Mouse (Mus musculus): ENCODE data around the gene Lzts3. TPM values are rescaled to one million over a fixed set of nuclear protein-coding genes. Genes with fewer than 3 reads are reported as not detected.
"Not testable (repeated sequence)": the region's sequence is repeated elsewhere in the genome, so short reads cannot be mapped to it uniquely, and the experiment has no call there.

Lzts3 gene
- total and polyA plus RNA-seq, 3 experiments: 1.9 to 4.5 TPM; not detected in 1

DNA sequence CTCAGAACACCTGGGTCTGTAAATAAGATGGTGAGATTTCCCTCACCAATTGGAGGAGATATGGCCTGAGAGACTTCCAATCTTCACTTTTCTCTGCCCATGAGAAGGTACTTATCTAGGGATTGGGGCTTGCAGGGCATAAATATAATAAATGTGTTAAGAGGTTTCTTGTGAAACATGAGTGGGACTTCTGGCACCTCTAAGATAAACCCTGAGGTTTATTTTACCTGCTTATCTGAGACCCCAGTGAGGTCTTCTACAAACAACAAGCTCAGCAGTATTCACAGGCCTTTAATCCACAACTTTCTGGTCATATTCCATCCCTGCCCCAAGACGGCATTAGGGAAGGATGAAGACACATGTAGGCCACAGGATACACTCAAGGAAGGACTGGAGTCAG lies 11.2 kb upstream of the Lzts3 start:
- H3K36me3 ChIP-seq (ENCODE audit: control insufficient read depth in 1 of 2, insufficient read depth in 2 of 2, low read length in 2 of 2): peaks cover 2 to 13% of the 10 kb centered on the region in 2 experiments; a peak in 3 of 4 replicates
- H3K9me3 ChIP-seq (replicated peaks; ENCODE audit: insufficient read depth, low read length): no peaks in the 10 kb centered on the region
- TF ChIP-seq GATA1 (IDR thresholded peaks at IDR 0.05; ENCODE audit: low read depth, low read length): peak; percentile 70
- TF ChIP-seq BHLHE40 (IDR thresholded peaks at IDR 0.05; ENCODE audit: borderline replicate concordance, low read depth, low read length): no peak; the same call in 1 of the 2 replicates
- TF ChIP-seq MAZ (IDR thresholded peaks at IDR 0.05; ENCODE audit: low read depth, low read length): no peak
- peak; percentile 73; the same call in 1 of the 2 replicates for TF ChIP-seq ETS1 (IDR thresholded peaks at IDR 0.05; ENCODE audit: low read depth, low read length)
- TF ChIP-seq CHD2 (IDR thresholded peaks at IDR 0.05; ENCODE audit: low read length): no peak
- peak; percentile 82 for TF ChIP-seq TCF12 (IDR thresholded peaks at IDR 0.05; ENCODE audit: low read depth, low read length)
- peak; percentile 83 for TF ChIP-seq RCOR1 (IDR thresholded peaks at IDR 0.05; ENCODE audit: low read depth, low read length)
- TF ChIP-seq EP300 (IDR thresholded peaks at IDR 0.05; ENCODE audit: low read depth in 1 of 2, low read length in 2 of 2): peak; percentile 36 to 82
- TF ChIP-seq TAL1 (IDR thresholded peaks at IDR 0.05; ENCODE audit: low read length): peak; percentile 89
- no peak for TF ChIP-seq NELFE (IDR thresholded peaks at IDR 0.05; ENCODE audit: low read depth, low read length)
- TF ChIP-seq MAFK (IDR thresholded peaks at IDR 0.05; ENCODE audit: borderline replicate concordance, low read depth, low read length): peak; percentile 90
- H3K27me3 ChIP-seq (ENCODE audit: control insufficient read depth in 1 of 2, insufficient read depth in 2 of 2, low read length in 2 of 2): no peaks in the 10 kb centered on the region
- peak; percentile 35 for DNase-seq (ENCODE audit: low read depth, low spot score)
- H3K4me1 ChIP-seq (ENCODE audit: control insufficient read depth in 1 of 2, insufficient read depth in 2 of 2, low read length in 2 of 2): peaks cover 11 to 19% of the 10 kb centered on the region in 2 experiments
- no peak overlapping the region for H3K9ac ChIP-seq (ENCODE audit: control insufficient read depth, low read depth, low read length, poor library complexity, severe bottlenecking)
- no peak overlapping the region for H3K27ac ChIP-seq (ENCODE audit: control insufficient read depth, low read depth, low read length)
- H3K79me2 ChIP-seq (ENCODE audit: control insufficient read depth, insufficient read depth, low read length, poor library complexity): no peaks in the 10 kb centered on the region
- H3K4me3 ChIP-seq (ENCODE audit: control insufficient read depth in 1 of 2, insufficient read depth in 1 of 2, low read depth in 2 of 2, low read length in 2 of 2): no peak overlapping the region

DNA sequence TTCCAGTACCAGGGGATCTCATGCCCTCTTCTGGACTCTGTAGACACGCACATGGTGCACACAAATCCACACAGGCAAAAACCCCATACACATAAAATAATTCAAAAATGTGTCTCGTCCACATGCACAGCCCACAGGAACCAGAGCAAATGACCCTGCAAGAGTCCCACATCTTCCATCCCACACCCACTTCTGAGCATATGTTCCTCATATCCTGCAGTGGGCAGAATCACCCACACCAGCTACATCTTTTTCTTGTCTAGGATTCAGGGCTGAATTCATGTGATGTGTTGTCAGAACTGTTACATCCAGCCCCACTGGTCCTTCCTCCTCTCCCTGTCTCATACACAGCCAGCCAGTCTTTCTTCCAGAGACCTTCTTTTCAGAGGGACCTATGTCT lies 10.7 kb upstream of the Lzts3 start:
- TF ChIP-seq POLR2A (IDR thresholded peaks at IDR 0.05; ENCODE audit: control insufficient read depth in 1 of 2, insufficient read depth in 1 of 2, low read depth in 1 of 2, low read length in 2 of 2, poor library complexity in 1 of 2): no peak
- no peak for TF ChIP-seq HCFC1 (IDR thresholded peaks at IDR 0.05; ENCODE audit: low read depth, low read length)
- TF ChIP-seq TCF12 (IDR thresholded peaks at IDR 0.05; ENCODE audit: low read depth, low read length): no peak
- H3K27me3 ChIP-seq (ENCODE audit: control insufficient read depth in 1 of 2, insufficient read depth in 2 of 2, low read length in 2 of 2): no peaks in the 10 kb centered on the region
- no peak overlapping the region for H3K27ac ChIP-seq (ENCODE audit: control insufficient read depth, low read depth, low read length)
- no peak for DNase-seq (ENCODE audit: low read depth, low spot score)
- no peak overlapping the region for H3K9ac ChIP-seq (ENCODE audit: control insufficient read depth, low read depth, low read length, poor library complexity, severe bottlenecking)
- H3K4me1 ChIP-seq (ENCODE audit: control insufficient read depth in 1 of 2, insufficient read depth in 2 of 2, low read length in 2 of 2): peaks cover 11 to 19% of the 10 kb centered on the region in 2 experiments
- H3K4me3 ChIP-seq (ENCODE audit: control insufficient read depth in 1 of 2, insufficient read depth in 1 of 2, low read depth in 2 of 2, low read length in 2 of 2): no peak overlapping the region
- H3K36me3 ChIP-seq (ENCODE audit: control insufficient read depth in 1 of 2, insufficient read depth in 2 of 2, low read length in 2 of 2): peaks cover 2 to 13% of the 10 kb centered on the region in 2 experiments; a peak in 3 of 4 replicates
- H3K9me3 ChIP-seq (replicated peaks; ENCODE audit: insufficient read depth, low read length): no peaks in the 10 kb centered on the region
- H3K79me2 ChIP-seq (ENCODE audit: control insufficient read depth, insufficient read depth, low read length, poor library complexity): no peaks in the 10 kb centered on the region

DNA sequence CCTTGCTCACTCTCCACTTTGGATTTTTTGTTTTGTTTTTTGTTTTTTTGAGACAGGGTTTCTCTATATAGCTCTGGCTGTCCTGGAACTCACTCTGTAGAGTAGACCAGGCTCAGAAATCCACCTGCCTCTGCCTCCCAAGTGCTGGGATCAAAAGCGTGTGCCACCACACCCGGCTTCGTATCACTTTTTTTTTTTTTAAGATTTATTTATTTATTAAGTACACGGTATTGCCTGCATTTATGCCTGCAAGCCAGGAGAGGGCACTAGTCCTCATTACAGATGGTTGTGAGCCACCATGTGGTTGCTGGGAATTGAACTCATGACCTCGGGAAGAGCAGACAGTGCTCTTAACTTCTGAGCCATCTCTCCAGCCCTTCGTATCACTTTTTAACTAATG lies 6.4 kb upstream of the Lzts3 start:
- not testable (repeated sequence) for H3K36me3 ChIP-seq (ENCODE audit: control insufficient read depth in 1 of 2, insufficient read depth in 2 of 2, low read length in 2 of 2); DNase-seq (ENCODE audit: low read depth, low spot score); H3K4me3 ChIP-seq (ENCODE audit: control insufficient read depth in 1 of 2, insufficient read depth in 1 of 2, low read depth in 2 of 2, low read length in 2 of 2); H3K9ac ChIP-seq (ENCODE audit: control insufficient read depth, low read depth, low read length, poor library complexity, severe bottlenecking); H3K27ac ChIP-seq (ENCODE audit: control insufficient read depth, low read depth, low read length); H3K4me1 ChIP-seq (ENCODE audit: control insufficient read depth in 1 of 2, insufficient read depth in 2 of 2, low read length in 2 of 2); H3K79me2 ChIP-seq (ENCODE audit: control insufficient read depth, insufficient read depth, low read length, poor library complexity); H3K9me3 ChIP-seq (replicated peaks; ENCODE audit: insufficient read depth, low read length); H3K27me3 ChIP-seq (ENCODE audit: control insufficient read depth in 1 of 2, insufficient read depth in 2 of 2, low read length in 2 of 2)
- TF ChIP-seq CTCF (IDR thresholded peaks at IDR 0.05 in 2 of 3, conservative IDR thresholded peaks at IDR 0.05 in 1 of 3; ENCODE audit: control insufficient read depth in 1 of 3, insufficient read depth in 1 of 3, low read depth in 2 of 3, low read length in 3 of 3, poor library complexity in 1 of 3, severe bottlenecking in 1 of 3): peak in 2 of 3 experiments; percentile 3 to 20; a peak in 1 of 6 replicates
